ENCODE assay signal across 26 mouse cellular contexts in the genomic region with DNA sequence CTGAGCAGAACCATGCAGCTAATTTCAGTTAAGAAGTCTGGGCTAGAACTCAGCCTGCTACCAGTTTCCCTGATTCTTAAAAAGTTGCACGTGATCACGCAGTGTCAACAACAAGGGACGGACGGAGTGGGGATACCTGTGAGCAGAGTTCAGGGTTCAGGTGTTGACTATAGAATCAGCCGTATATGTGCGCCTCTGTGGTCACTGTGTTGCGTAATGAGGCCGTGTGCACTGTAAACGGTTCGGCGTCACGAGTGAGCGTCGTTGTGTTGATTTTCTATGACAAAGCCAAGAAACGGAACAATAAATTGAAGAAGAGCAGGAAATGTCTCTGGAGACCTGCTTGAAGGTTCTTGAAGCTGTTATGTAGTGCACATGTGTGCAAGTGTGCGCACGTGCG. TPM values are rescaled to one million over a fixed set of nuclear protein-coding genes. Genes with fewer than 3 reads are reported as not detected.
DNase-seq lines count a peak whose midpoint lies in the region; ATAC-seq and TF ChIP-seq lines count a peak whose summit lies in the region.
"Had no signal": no experiment of that assay in that cellular context is flagged by ENCODE, and none has a peak within 500 bp of the region (broad histone marks: within the 10 kb centered on the region; RNA-seq: fewer than 3 reads in every experiment).

No protein-coding gene starts in this region.

- no peaks in the 10 kb centered on the region for H3K4me1 ChIP-seq in lung, postnatal 0 days (ENCODE audit: insufficient read depth, low read depth, low read length)
- H3K4me1 ChIP-seq in intestine, postnatal 0 days (replicated peaks; ENCODE audit: control insufficient read depth, insufficient read depth, low read length) = no peaks in the 10 kb centered on the region
- H3K4me1 ChIP-seq in liver, embryonic 15.5 days (replicated peaks) = no peaks in the 10 kb centered on the region
- H3K4me1 ChIP-seq: embryonic facial prominence, embryonic 13.5 days; forebrain, embryonic 15.5 days; hindbrain, embryonic 13.5 days; limb, embryonic 15.5 days; midbrain, embryonic 13.5 days had no signal

- H3K9me3 ChIP-seq in lung, postnatal 0 days (ENCODE audit: low read length) = no peaks in the 10 kb centered on the region
- H3K9me3 ChIP-seq in intestine, postnatal 0 days (ENCODE audit: control insufficient read depth) = no peaks in the 10 kb centered on the region
- no peaks in the 10 kb centered on the region for H3K9me3 ChIP-seq in liver, embryonic 15.5 days (replicated peaks)
- H3K9me3 ChIP-seq: embryonic facial prominence, embryonic 13.5 days; forebrain, embryonic 15.5 days; hindbrain, embryonic 13.5 days; limb, embryonic 15.5 days; megakaryocyte, embryonic 14.5 days; midbrain, embryonic 13.5 days had no signal

- no peak overlapping the region for H3K4me2 ChIP-seq in lung, postnatal 0 days (replicated peaks; ENCODE audit: low read depth, low read length)
- peak overlapping the region; percentile 32 for H3K4me2 ChIP-seq in intestine, postnatal 0 days (replicated peaks; ENCODE audit: low read depth)
- peak overlapping the region; percentile 23 for H3K4me2 ChIP-seq in liver, embryonic 15.5 days
- H3K4me2 ChIP-seq: embryonic facial prominence, embryonic 13.5 days; forebrain, embryonic 15.5 days; hindbrain, embryonic 13.5 days; limb, embryonic 15.5 days; midbrain, embryonic 13.5 days had no signal

- 64% methylated on average over 18 of the region's 18 CpGs for WGBS in lung, postnatal 0 days
- 54% methylated on average over 18 of the region's 18 CpGs for WGBS in intestine, postnatal 0 days
- 51% methylated on average over 18 of the region's 18 CpGs for WGBS in liver, embryonic 15.5 days (ENCODE audit: insufficient replicate concordance)

- no peak overlapping the region for H3K4me3 ChIP-seq in lung, postnatal 0 days (ENCODE audit: low read depth, low read length)
- H3K4me3 ChIP-seq in intestine, postnatal 0 days (ENCODE audit: low read depth, low read length) = no peak overlapping the region
- H3K4me3 ChIP-seq in liver, embryonic 15.5 days (replicated peaks) = no peak overlapping the region
- H3K4me3 ChIP-seq: embryonic facial prominence, embryonic 13.5 days; forebrain, embryonic 15.5 days; heart, adult 2 months; hindbrain, embryonic 13.5 days; limb, embryonic 15.5 days; megakaryocyte, embryonic 14.5 days; midbrain, embryonic 13.5 days had no signal

- ATAC-seq in lung, postnatal 0 days = 0 out of 2 replicates have a peak, but pooled peaks have one; percentile 19
- ATAC-seq in intestine, postnatal 0 days = no peak
- ATAC-seq in liver, embryonic 15.5 days (ENCODE audit: insufficient read depth) = peak; percentile 65
- peak; percentile 85 for ATAC-seq in neutrophil, adult 5-6 weeks (ENCODE audit: extremely low read depth, insufficient number of reproducible peaks, low FRiP score, poor library complexity, severe bottlenecking)
- no peak for ATAC-seq in erythroblast, adult 5-6 weeks (replicated peaks; ENCODE audit: low FRiP score, poor library complexity, severe bottlenecking)
- ATAC-seq: forebrain, embryonic 15.5 days; midbrain, embryonic 13.5 days had no signal

- no peak for DNase-seq in lung, postnatal 0 days (ENCODE audit: low spot score)
- DNase-seq in lung, adult 18-20 months = no peak
- DNase-seq in cerebellum, postnatal 14 days = no peak
- DNase-seq in urinary bladder, postnatal 4 days (ENCODE audit: low spot score in 2 of 2) = no peak
- DNase-seq: adrenal gland, adult 8-10 months; cerebellum, adult 11-12 months; cerebellum, postnatal 25 days; embryo, embryonic 11 days; gastrocnemius, postnatal 14 days; heart, adult 2 months; heart, postnatal 36 days; kidney, postnatal 36 days; layer of hippocampus, adult 9-11 months; left cerebral cortex, postnatal 4 days; lung, postnatal 10 days; thymus, postnatal 36 days had no signal

- no peaks in the 10 kb centered on the region for H3K36me3 ChIP-seq in lung, postnatal 0 days (ENCODE audit: insufficient read depth, low read length)
- H3K36me3 ChIP-seq in intestine, postnatal 0 days (ENCODE audit: control insufficient read depth, insufficient read depth) = no peaks in the 10 kb centered on the region
- H3K36me3 ChIP-seq in liver, embryonic 15.5 days (replicated peaks) = no peaks in the 10 kb centered on the region
- H3K36me3 ChIP-seq: embryonic facial prominence, embryonic 13.5 days; forebrain, embryonic 15.5 days; hindbrain, embryonic 13.5 days; limb, embryonic 15.5 days; midbrain, embryonic 13.5 days had no signal

- no peak for TF ChIP-seq EP300 in lung, postnatal 0 days (IDR thresholded peaks at IDR 0.05)

- TF ChIP-seq CTCF in lung, postnatal 0 days (IDR thresholded peaks at IDR 0.05) = no peak
- TF ChIP-seq CTCF in intestine, postnatal 0 days (IDR thresholded peaks at IDR 0.05; ENCODE audit: low read depth) = no peak

- no peaks in the 10 kb centered on the region for H3K27me3 ChIP-seq in lung, postnatal 0 days (replicated peaks; ENCODE audit: insufficient read depth, low read length)
- H3K27me3 ChIP-seq in intestine, postnatal 0 days (replicated peaks; ENCODE audit: control insufficient read depth, insufficient read depth, low read length) = no peaks in the 10 kb centered on the region
- no peaks in the 10 kb centered on the region for H3K27me3 ChIP-seq in liver, embryonic 15.5 days
- H3K27me3 ChIP-seq: embryonic facial prominence, embryonic 13.5 days; forebrain, embryonic 15.5 days; hindbrain, embryonic 13.5 days; limb, embryonic 15.5 days; megakaryocyte, embryonic 14.5 days; midbrain, embryonic 13.5 days had no signal

- no peak overlapping the region for H3K9ac ChIP-seq in lung, postnatal 0 days (replicated peaks; ENCODE audit: low read depth)
- no peak overlapping the region for H3K9ac ChIP-seq in intestine, postnatal 0 days (ENCODE audit: low read depth, low read length)
- H3K9ac ChIP-seq in liver, embryonic 15.5 days = no peak overlapping the region
- H3K9ac ChIP-seq: embryonic facial prominence, embryonic 13.5 days; forebrain, embryonic 15.5 days; hindbrain, embryonic 13.5 days; limb, embryonic 15.5 days; midbrain, embryonic 13.5 days had no signal

- H3K27ac ChIP-seq in lung, postnatal 0 days (ENCODE audit: low read length) = no peak overlapping the region
- no peak overlapping the region for H3K27ac ChIP-seq in intestine, postnatal 0 days (ENCODE audit: low read depth, low read length)
- H3K27ac ChIP-seq in liver, embryonic 15.5 days (replicated peaks) = no peak overlapping the region
- H3K27ac ChIP-seq: embryonic facial prominence, embryonic 13.5 days; forebrain, embryonic 15.5 days; heart, adult 2 months; hindbrain, embryonic 13.5 days; limb, embryonic 15.5 days; midbrain, embryonic 13.5 days had no signal

RNA-seq across cellular contexts. Expression of gene Rap1b, which starts 30.6 kb away (rescaled TPM):
- polyA plus RNA-seq in lung, postnatal 0 days (2015; fragmentation: Nextera tagmentation; extraction: Ambion mirVana) = 268 and 290 TPM in 2 replicates
- 132 and 134 TPM in 2 replicates for polyA plus RNA-seq in intestine, postnatal 0 days (2015; fragmentation: Nextera tagmentation; extraction: Ambion mirVana)
- polyA plus RNA-seq in liver, embryonic 15.5 days (2015; fragmentation: Nextera tagmentation; extraction: Ambion mirVana) = 97.7 and 100 TPM in 2 replicates
- total RNA-seq in neutrophil, adult 5-6 weeks (2017) = 331 and 337 TPM in 2 replicates
- 117 and 134 TPM in 2 replicates for total RNA-seq in erythroblast, adult 5-6 weeks (2015; ENCODE audit: low replicate concordance)
- total RNA-seq in erythroblast, adult 5-6 weeks (2017; ENCODE audit: low replicate concordance) = 33.7 and 51.7 TPM in 2 replicates

Comparison
In these comparisons a context has a peak if more than half of its experiments do, and no peak if none do; other contexts are left out.
1. ATAC-seq: peak in lung, postnatal 0 days (single experiment), liver, embryonic 15.5 days (single experiment) and neutrophil, adult 5-6 weeks (single experiment); none in intestine, postnatal 0 days (single experiment) and erythroblast, adult 5-6 weeks (single experiment).